Mouse (Mus musculus): ENCODE data around the gene Lmx1a.

The Lmx1a gene

DNA sequence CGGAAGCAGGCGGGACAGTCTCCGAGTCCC, at the start of gene Lmx1a:
Lmx1a (plus strand) TSS at position 6 of the 30 bp plus-strand sequence.
- DNase-seq (ENCODE audit: low spot score) = no peak

DNA sequence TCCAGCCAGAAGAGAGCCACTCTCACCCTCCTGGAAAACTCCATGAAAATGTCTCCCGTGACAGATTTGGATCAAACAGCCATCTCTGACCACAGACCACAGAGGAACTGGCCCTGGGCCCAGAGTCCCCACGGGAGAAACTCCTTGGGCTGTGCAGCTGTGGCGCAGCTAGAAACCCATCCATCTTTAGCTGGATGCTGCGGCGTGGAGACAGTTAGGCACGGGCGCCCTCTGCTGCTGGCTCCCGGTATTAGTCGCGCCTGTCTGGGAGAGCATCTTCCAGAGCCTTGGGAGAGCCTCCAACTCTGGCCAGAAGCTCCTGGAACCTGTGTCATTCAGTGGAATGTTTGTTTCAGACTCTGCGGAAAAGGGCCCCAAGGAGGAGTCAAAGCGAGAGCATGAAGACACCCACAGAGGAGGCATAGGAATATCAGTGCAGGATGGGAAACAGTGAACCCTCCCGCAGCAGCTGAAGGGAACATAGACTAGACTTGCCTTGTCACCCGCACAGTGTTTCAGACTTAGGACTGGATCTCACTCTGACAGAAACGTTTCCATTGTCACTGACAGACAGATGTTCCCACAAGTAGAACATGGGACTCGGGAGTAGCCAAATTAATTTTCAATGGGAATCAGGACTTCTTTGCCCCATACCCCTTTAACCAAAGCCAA, 44.0 kb upstream of the Lmx1a start:
- DNase-seq (ENCODE audit: low spot score) = peak; percentile 77

- no peak for DNase-seq (ENCODE audit: low spot score)
Measured at GRCm38 (mm10) chr1:167648670-167649069, 40.4 kb upstream of the Lmx1a start.

GRCm38 (mm10) chr1:167649122-167649633, 39.9 kb upstream of the Lmx1a start:
- DNase-seq (ENCODE audit: low spot score) = no peak

DNA sequence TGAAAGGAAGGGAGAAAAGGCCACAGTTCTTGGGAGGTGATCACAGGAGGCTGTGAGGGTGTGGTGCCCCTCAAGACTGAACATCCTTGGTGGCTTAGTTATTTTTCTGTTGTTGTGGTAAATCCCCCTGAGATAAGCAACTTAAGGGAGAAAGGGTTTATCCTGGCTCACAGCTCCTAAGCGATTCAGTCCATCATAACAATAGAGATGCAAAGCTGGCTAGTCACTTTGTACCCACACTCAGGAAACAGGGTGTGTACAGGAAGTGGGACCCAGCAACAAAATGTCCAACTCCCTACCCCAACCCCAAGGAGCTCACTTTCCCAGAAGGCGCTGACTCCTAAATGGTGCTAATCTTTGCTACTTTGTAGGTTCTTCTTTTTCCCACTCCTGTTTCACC, 36.7 kb upstream of the Lmx1a start:
- DNase-seq (ENCODE audit: low spot score) = no peak

GRCm38 (mm10) chr1:167659065-167659464, 30.0 kb upstream of the Lmx1a start:
- DNase-seq (ENCODE audit: low spot score) = no peak

DNA sequence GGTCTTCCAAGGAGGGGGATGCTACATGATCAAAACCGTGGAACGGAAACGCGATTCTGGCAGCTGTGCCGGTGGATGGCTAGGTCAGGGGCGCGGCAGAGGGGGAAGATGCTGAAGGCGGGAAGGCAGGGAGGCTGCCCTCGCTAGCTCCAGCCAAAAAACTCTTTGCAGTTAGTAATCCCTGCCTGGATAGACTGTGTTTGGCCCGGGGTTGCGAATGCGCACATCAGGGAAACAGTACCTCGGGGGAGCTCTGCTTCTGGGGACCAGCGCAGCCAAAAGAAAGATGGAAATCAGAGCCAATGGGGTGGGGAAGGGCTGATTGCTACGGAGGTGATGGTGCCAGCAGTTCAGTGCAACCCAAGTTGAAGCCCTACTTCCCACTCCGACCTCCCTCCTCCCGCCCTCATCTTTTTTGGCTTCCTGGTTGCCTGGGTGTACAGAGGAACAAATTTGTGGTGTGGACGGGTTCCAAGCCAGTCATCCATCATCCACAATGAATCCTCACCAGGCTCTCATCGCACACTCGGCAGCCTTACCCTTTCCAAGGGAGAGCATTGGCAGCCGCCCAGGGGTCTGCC, 28.4 kb upstream of the Lmx1a start:
- peak; percentile 41 for DNase-seq (ENCODE audit: low spot score)

DNA sequence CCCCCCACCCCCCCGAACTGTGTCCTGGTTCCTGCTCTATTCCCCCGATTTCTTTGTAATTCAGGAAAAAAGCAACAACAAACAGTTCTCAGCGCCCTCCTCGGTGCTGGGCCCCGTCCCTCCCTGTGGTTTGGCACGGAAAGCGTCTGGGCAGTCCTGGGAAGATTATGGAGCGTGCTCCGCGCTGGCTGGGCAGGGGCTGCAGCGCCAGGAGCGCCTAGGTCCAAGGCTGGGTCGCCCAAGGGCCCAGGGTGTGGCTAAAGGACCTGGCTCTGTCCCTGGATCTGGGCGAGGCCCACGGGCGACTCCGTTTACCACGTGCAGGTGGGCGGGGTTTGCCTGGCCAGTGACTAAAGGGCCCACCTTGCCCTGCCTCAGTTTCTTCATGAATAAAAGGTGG, 27.9 kb upstream of the Lmx1a start:
- peak; percentile 41 for DNase-seq (ENCODE audit: low spot score)

GRCm38 (mm10) chr1:167663136-167663535, 25.9 kb upstream of the Lmx1a start:
- no peak for DNase-seq (ENCODE audit: low spot score)

GRCm38 (mm10) chr1:167669796-167670195, 19.2 kb upstream of the Lmx1a start:
- DNase-seq (ENCODE audit: low spot score) = peak; percentile 40

DNA sequence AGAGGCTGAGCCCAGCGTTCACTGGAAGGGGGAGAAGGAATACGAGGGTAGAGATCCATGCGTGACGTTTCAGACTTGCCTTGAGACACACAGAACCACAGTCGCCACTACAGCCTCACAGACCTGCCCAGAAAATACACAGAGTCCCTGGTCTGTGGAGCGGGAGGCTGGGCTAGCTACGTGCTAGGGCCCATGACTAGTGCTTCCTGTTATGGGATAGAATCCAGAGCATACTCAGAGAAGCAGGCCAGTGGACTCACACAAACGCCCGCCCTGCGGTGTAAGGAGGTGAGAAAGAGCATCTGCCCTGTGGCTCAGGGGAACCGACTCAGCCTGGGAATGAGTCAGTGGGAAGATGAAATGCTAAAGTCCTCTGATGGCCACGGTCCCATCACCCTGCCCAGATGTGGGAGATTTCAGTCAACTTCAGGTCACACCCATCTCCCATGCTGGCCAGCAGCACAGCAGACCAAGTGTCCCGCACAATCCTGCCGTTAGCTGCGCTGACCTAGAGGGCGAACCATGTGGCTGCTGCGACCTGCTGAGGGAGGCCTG, 16.5 kb upstream of the Lmx1a start:
- DNase-seq (ENCODE audit: low spot score) = no peak

- no peak for DNase-seq (ENCODE audit: low spot score)
Measured at GRCm38 (mm10) chr1:167679061-167679460, 10.0 kb upstream of the Lmx1a start.

DNA sequence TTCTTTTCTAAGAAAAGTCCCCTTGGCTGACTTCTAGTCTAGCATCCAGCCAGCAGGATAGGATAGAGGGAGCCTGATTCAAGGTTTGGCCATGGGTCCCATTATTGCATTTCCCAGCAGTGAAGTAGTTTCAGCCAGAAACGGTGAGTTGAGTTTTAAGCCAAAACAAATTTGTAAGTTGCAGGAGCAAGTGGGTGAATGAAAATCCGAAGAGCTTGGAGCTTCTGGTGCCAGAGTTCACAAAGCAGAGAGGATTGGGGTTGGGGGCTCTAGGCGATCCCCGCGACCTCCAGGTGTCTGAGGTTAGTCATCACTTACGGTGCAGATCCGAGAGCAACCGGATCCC, 1.1 kb upstream of the Lmx1a start:
- DNase-seq (ENCODE audit: low spot score) = no peak

DNA sequence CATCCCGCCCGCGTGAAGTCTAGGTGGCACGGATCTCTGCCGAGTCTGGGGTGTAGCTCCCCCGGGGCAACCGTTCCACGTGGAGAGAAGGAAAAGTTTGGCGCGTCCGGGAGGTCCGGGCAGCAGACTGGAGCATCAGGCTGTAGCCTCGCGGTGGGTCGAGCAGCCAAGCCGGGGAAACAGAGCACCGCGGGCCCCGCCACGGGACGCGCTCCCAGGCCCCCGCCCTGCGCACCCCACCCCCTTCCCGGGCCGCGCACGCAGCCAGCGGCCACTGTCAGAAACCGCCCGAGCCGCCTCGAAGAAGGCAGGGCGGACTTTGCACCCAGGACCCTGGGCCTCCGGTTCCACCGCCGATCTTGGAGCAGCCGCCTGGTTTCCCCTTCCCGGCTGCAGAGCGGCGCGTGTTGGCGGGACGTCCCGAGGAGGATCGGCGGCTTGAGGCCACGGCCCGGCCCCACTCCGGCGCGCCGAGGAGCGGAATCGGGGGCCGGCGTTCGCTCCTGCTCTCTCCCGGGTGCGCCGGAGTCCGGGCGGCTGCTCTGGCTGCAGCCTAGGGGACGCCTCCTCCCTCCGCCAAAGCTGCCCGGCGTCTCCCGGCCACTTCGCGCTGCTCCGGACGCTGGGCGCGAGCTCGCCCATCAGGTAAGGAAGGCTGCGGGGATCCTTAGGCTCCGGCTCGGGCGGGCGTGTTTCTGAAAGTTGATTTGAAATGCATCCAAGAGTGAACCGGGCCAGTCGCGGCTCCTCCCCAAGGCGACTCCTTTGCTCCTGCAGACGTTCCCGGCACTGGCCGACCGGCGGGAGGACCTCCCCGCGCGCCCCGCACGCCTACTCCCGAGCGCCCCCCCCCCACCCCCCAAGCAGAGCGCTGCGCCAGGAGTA, 448 bp upstream of the Lmx1a start:
- DNase-seq (ENCODE audit: low spot score) = peak; percentile 32

DNA sequence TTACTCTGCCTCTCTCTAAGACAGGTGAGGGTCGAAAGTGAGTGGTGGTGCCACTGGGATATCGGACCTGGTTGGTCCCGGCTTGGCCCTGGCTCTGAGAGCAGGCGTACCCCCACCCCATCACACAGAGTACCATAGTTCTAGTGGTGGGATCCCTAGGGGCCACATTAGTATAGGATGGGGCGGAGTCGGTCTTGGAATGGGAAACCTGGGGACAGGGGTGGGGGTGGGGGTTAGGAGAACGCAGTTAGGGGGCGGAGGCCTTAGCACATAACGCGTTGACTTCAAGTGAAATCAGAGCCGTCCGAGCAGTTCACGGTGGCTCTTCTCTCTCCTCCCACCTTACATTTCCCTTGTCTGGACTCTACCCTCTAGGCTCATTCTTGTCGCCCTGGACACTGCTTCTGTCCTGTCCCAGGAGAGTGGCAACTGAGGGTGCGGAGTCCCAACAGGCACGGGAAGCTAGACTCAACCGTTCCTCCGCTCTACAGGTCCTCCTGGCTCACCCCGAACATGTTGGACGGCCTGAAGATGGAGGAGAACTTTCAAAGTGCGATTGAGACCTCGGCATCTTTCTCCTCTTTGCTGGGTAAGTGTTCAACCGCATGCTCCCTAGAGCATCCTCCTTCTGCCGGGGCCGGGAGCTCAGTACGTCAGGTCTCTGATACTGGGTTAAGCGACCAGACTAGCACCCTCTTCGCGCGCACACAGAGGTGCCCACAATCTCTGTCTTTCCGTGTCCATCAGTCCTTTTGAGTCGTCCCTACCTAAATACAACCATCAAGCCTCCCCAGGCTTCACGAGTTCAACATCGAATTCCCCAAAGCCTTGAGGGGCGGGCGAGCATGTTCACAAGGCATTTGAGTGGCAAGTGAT, 463 bp downstream of the Lmx1a start:
- no peak for DNase-seq (ENCODE audit: low spot score)

GRCm38 (mm10) chr1:167690138-167690710, 1.2 kb downstream of the Lmx1a start:
- DNase-seq (ENCODE audit: low spot score) = no peak

DNA sequence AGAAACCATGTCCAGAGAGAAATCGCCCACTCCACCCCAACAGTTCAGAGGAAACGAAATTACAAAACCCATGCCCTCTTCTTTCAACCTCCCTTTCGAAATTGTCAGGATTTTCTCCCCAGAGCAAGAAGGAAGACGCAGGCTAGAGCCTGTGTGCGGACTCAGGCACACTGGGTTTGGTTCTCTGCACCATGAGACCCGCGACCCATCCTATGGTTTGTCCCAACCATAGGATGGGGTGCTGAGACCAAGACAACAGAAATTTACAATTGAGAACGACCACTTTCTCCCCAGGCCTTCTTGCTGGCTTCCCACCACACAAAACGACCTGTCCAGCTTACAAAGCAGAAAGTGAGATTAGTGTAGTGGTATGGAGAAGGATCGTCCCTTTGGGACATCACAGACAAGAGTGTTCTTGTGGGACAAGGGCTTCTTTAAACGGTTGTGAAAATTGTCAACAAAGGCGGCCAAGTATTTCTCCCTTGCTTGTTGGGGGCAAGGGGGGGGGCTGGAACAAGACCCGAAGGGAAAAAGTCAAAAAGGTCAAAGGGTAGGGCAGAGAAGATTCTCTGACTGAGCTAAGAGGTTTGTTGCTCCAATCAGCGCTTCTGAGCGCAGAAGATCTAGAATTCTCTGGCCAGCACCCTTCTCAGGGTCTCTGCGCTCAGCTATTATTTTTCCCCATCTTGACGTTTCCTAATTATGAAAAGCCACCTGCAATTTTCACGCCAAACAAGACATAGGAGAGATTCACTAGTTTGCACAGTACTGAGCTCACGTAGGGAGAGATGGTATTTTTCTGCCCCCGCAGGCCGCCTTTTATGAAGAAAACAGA, 1.9 kb downstream of the Lmx1a start:
- DNase-seq (ENCODE audit: low spot score) = no peak

GRCm38 (mm10) chr1:167691911-167692682, 3.1 kb downstream of the Lmx1a start:
- DNase-seq (ENCODE audit: low spot score) = no peak

DNA sequence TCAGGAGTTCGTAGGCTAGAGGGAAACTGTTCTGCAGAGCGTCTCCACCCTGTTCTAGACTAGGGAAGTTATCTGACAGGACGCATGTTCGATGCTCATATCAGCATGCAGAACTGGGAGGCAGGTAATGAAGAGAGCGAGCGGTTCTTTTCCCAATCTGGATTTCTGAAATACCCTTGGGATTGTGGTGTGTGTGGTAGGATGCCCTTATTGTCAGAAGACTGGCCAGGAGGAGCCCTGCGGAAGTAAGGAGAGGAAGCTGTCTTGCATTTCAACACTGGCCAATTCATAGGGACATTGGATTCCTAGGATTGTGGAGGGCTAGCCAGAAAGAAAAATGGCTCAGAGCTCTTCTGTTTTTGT, 3.6 kb downstream of the Lmx1a start:
- no peak for DNase-seq (ENCODE audit: low spot score)

- no peak for DNase-seq (ENCODE audit: low spot score)
Measured at GRCm38 (mm10) chr1:167693499-167694240, 4.6 kb downstream of the Lmx1a start.
